Mouse (Mus musculus) embryonic facial prominence, embryonic 11.5 days (tissue): ENCODE measurements around the gene Krtap28-13. TPM values are rescaled to one million over a fixed set of nuclear protein-coding genes. Genes with fewer than 3 reads are reported as not detected.

ENCODE experiments used
- ATAC-seq: fragments of 200-750 bp; cut with Nextera tagmentation; replicated peaks from 2 replicates; pipeline ENCODE4 v1.8.0; 2017; ENCODE audit warnings: low read depth; ENCODE audit not compliant: insufficient number of reproducible peaks, low FRiP score, low TSS enrichment
- DNase-seq: peaks from one replicate; pipeline ENCODE4 v3.0.0-alpha.2; 2015; ENCODE audit warnings: low spot score
- H3K27ac ChIP-seq: fragments of 300-500 bp; sonication (generic); replicated peaks from 2 replicates; pipeline ENCODE4 v1.5.1; 2014; ENCODE audit warnings: mild to moderate bottlenecking, low read depth, low read length, control low read depth
- H3K27me3 ChIP-seq: fragments of 300-500 bp; sonication (generic); 2 replicates; pipeline ENCODE4 v1.6.1; 2014; ENCODE audit warnings: mild to moderate bottlenecking, low read length, moderate library complexity, mixed read lengths; ENCODE audit not compliant: control insufficient read depth, insufficient read depth
- H3K36me3 ChIP-seq: fragments of 300-500 bp; sonication (generic); replicated peaks from 2 replicates; pipeline ENCODE4 v1.6.1; 2014; ENCODE audit warnings: low read depth, mild to moderate bottlenecking, low read length, moderate library complexity, mixed read lengths; ENCODE audit not compliant: control insufficient read depth, insufficient read depth
- H3K4me1 ChIP-seq: fragments of 300-500 bp; sonication (generic); 2 replicates; pipeline ENCODE4 v1.6.1; 2014; ENCODE audit warnings: low read length, mixed read lengths; ENCODE audit not compliant: control insufficient read depth, insufficient read depth
- H3K4me2 ChIP-seq: fragments of 300-500 bp; sonication (generic); 2 replicates; pipeline ENCODE4 v1.6.1; 2014; ENCODE audit warnings: low read depth, mild to moderate bottlenecking, control low read depth, low read length, moderate library complexity
- H3K4me3 ChIP-seq: fragments of 300-500 bp; sonication (generic); 2 replicates; pipeline ENCODE4 v1.5.1; 2014; ENCODE audit warnings: low read depth, low read length, control low read depth
- H3K9ac ChIP-seq: fragments of 300-500 bp; sonication (generic); replicated peaks from 2 replicates; pipeline ENCODE4 v1.6.1; 2014; ENCODE audit warnings: mild to moderate bottlenecking, control low read depth, low read length
- H3K9me3 ChIP-seq: fragments of 300-500 bp; sonication (generic); replicated peaks from 2 replicates; pipeline ENCODE4 v1.6.1; 2016; ENCODE audit warnings: mild to moderate bottlenecking, low read length, inconsistent platforms, mixed read lengths; ENCODE audit not compliant: control insufficient read depth
- WGBS: fragments of 180-500 bp; shearing (Covaris S2); extraction: QIAGEN DNeasy Blood & Tissue Kit; methylation state at CpG from one replicate; pipeline ENCODE4 v1.1.7; 2014; 5-methylcytosine and 5-hydroxymethylcytosine counted together
- polyA plus RNA-seq: library from polyadenylated mRNA; unstranded; fragments of >200 nt; fragmentation: Nextera tagmentation; extraction: Ambion mirVana; gene quantifications from 2 replicates; pipeline ENCODE4 v1.2.1, GENCODE M21; 2014

Gene Krtap28-13
- polyA plus RNA-seq, 1 experiment from 2014 or later = not detected

DNA sequence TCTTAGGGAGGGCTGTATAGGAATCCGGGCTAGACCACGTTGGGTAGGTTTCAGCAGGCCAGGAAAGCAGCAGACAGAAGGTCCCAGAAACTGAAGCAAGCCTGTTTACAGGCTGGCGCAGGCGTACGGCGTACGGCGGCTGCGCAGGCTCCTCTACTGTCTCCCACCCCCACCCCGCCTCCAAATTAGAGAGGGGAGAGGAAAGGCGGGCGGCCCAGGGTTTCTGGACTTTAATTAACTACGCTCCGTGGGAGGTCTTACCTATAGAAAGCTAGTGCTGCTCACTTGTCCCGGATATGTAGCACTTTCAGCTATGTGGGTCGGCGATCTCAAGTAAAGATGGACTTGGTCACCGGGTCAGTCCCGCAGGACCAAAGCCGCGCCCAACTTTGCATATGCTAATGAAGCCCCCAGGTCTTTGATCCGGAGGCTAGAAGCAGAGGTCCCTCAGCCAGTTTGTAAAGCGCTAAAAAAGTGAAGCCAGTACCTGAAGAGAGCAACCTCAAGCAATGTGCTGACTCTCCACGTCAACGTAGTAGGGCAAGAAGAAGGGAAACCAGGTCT lies 22.5 kb upstream of the Krtap28-13 start, which contains the start of gene Slc19a3:
Gene Slc19a3 (minus strand): TSS at position 340 of the 564 bp plus-strand sequence.
- Histone ChIP-seq H3K9ac (peak within 1 kb of the TSS; percentile 50), H3K27ac (no peak within 1 kb of the TSS), H3K36me3 (no peaks in the 10 kb centered on the region), H3K4me2 (peak within 1 kb of the TSS; percentile 55), H3K4me1 (no peaks in the 10 kb centered on the region), H3K9me3 (no peaks in the 10 kb centered on the region), H3K27me3 (no peaks in the 10 kb centered on the region), H3K4me3 (peak within 1 kb of the TSS; percentile 41)
- DNase-seq (peak; percentile 70), ATAC-seq (peak; percentile 88)
- WGBS = under 1% methylated on average over 25 of the region's 25 CpGs

DNA sequence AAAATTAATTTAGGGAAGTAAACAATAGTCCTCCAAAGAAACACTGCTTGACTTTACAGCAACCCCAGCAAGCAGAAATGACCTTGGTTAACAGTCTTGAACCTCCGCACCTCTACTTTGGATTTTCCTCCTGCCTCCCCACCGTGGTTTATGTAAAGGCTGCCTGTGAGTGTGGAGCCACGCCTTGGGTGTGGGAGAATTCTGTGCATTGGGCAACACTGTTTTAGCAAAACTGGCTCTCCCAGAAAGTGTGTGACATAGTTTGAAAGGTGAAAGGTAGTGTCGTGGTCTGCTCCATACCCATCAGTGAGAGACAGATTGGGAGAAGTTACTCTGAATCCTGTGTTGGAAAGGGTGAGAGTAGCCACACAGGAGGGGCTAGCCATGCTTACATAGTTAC lies 21.6 kb upstream of the Krtap28-13 start:
- H3K9ac ChIP-seq = no peak overlapping the region
- no peak for ATAC-seq
- no peaks in the 10 kb centered on the region for H3K4me1 ChIP-seq
- H3K4me2 ChIP-seq = no peak overlapping the region
- no peaks in the 10 kb centered on the region for H3K27me3 ChIP-seq
- H3K27ac ChIP-seq = no peak overlapping the region
- no peaks in the 10 kb centered on the region for H3K9me3 ChIP-seq
- no peaks in the 10 kb centered on the region for H3K36me3 ChIP-seq
- 76% methylated on average over 4 of the region's 4 CpGs for WGBS
- no peak overlapping the region for H3K4me3 ChIP-seq
- no peak for DNase-seq

DNA sequence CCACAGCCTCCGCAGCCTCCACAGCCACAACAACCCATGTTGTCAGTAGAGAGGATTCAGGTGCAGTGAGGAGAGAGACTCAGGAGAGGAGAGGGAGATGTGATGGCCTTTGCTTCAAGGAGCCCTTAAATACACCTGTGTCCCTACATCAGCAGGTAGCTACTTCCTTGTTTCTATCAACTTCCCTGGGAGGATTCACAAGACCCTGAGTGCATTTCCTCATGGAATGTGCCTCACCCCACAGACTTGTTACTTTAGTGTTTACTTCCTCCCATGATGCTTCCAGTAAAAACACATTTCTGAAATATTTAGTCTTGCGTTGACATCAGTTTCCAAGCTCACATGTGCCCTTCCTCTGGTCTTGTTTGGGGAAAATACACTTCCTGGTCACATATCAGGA lies 18.4 kb upstream of the Krtap28-13 start, which contains the start of gene Krtap28-10:
Gene Krtap28-10 (minus strand): TSS at position 101 of the 400 bp plus-strand sequence.
- H3K9me3 ChIP-seq = no peaks in the 10 kb centered on the region
- no peak within 1 kb of the TSS for H3K4me2 ChIP-seq
- H3K9ac ChIP-seq = no peak within 1 kb of the TSS
- no peak for DNase-seq
- no peak for ATAC-seq
- no peak within 1 kb of the TSS for H3K27ac ChIP-seq
- no peaks in the 10 kb centered on the region for H3K4me1 ChIP-seq
- 96% methylated on average over 2 of the region's 2 CpGs for WGBS
- H3K36me3 ChIP-seq = no peaks in the 10 kb centered on the region
- H3K4me3 ChIP-seq = no peak within 1 kb of the TSS
- H3K27me3 ChIP-seq = no peaks in the 10 kb centered on the region

GRCm38 (mm10) chr1:83044882-83045427 lies 15.8 kb upstream of the Krtap28-13 start, which contains the start of gene Gm47969:
TSS of gene Gm47969 (plus strand) at chr1:83044932.
- Histone ChIP-seq H3K9me3 (no peaks in the 10 kb centered on the region), H3K4me2 (no peak within 1 kb of the TSS), H3K4me1 (no peaks in the 10 kb centered on the region), H3K9ac (no peak within 1 kb of the TSS), H3K36me3 (no peaks in the 10 kb centered on the region), H3K4me3 (no peak within 1 kb of the TSS), H3K27me3 (no peaks in the 10 kb centered on the region), H3K27ac (no peak within 1 kb of the TSS)
- WGBS = 96% methylated on average over 5 of the region's 5 CpGs
- DNase-seq = no peak
- ATAC-seq = no peak

GRCm38 (mm10) chr1:83058481-83058880 lies 2.2 kb upstream of the Krtap28-13 start:
- no peak for DNase-seq
- no peak overlapping the region for H3K9ac ChIP-seq
- H3K4me3 ChIP-seq = no peak overlapping the region
- H3K4me2 ChIP-seq = no peak overlapping the region
- H3K9me3 ChIP-seq = no peaks in the 10 kb centered on the region
- no peaks in the 10 kb centered on the region for H3K4me1 ChIP-seq
- WGBS = 41% methylated on average over 1 of the region's 1 CpGs
- ATAC-seq = no peak
- H3K27me3 ChIP-seq = no peaks in the 10 kb centered on the region
- no peaks in the 10 kb centered on the region for H3K36me3 ChIP-seq
- no peak overlapping the region for H3K27ac ChIP-seq

DNA sequence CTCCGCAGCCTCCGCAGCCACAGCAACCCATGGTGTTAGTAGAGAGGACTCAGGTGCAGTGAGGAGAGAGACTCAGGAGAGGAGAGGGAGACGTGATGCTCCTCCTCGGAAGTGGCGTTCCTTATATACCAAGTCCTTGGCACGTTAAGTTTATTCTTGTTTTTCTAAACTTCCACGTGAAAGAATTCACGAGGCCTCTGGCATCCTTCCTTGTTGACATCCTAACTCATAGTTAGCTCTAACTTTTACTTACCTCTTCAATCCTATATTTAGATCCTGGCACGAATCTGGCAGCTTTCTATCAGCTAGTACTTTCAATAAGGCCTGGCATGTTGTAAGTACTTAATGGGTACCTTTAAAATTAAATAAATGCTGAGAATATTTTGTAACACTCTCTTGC lies 1.5 kb upstream of the Krtap28-13 start, which contains the start of gene A030005K14Rik:
Gene A030005K14Rik (minus strand): TSS at position 101 of the 400 bp plus-strand sequence.
- ATAC-seq = no peak
- no peaks in the 10 kb centered on the region for H3K36me3 ChIP-seq

GRCm38 (mm10) chr1:83064851-83065250 lies 4.1 kb downstream of the Krtap28-13 start:
- H3K4me2 ChIP-seq = no peak overlapping the region
- no peak overlapping the region for H3K4me3 ChIP-seq
- no peak overlapping the region for H3K27ac ChIP-seq
- H3K9ac ChIP-seq = no peak overlapping the region
- no peaks in the 10 kb centered on the region for H3K4me1 ChIP-seq
- no peaks in the 10 kb centered on the region for H3K9me3 ChIP-seq
- ATAC-seq (no peak), DNase-seq (peak; percentile 71)
- H3K27me3 ChIP-seq = no peaks in the 10 kb centered on the region
- no peaks in the 10 kb centered on the region for H3K36me3 ChIP-seq
- 25% methylated on average over 3 of the region's 3 CpGs for WGBS

More for the DNA sequence above, 1.5 kb upstream of the Krtap28-13 start, which contains the start of gene A030005K14Rik:
- no peak for DNase-seq
- Histone ChIP-seq H3K9ac (no peak within 1 kb of the TSS), H3K27me3 (no peaks in the 10 kb centered on the region), H3K4me3 (no peak within 1 kb of the TSS), H3K4me2 (no peak within 1 kb of the TSS), H3K27ac (no peak within 1 kb of the TSS), H3K9me3 (no peaks in the 10 kb centered on the region), H3K4me1 (no peaks in the 10 kb centered on the region)
- WGBS = 96% methylated on average over 9 of the region's 9 CpGs

DNA sequence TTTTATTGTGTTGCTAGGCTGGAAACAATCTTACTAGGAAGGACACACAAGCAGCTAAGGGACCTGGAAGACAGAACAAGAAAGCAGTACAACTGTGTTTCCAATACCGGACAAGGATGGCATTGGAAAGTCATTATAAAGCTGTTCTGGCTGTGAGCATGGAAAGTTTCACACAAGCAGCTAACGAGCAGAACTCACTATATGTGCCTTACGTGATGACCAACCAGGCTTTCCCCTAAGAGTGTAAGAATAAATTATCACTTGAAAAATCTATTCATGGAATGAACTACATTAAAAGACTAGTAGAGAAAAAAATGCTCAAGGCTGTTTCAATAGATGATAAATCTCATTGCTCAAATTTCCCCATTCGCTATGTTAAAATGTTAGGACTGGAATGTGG lies 5.8 kb downstream of the Krtap28-13 start:
- ATAC-seq (no peak), DNase-seq (no peak)
- H3K36me3 ChIP-seq = no peaks in the 10 kb centered on the region
- H3K9me3 ChIP-seq = no peaks in the 10 kb centered on the region
- no peak overlapping the region for H3K9ac ChIP-seq
- no peak overlapping the region for H3K4me3 ChIP-seq
- H3K4me2 ChIP-seq = no peak overlapping the region
- H3K27me3 ChIP-seq = no peaks in the 10 kb centered on the region
- H3K4me1 ChIP-seq = no peaks in the 10 kb centered on the region
- 86% methylated on average over 4 of the region's 4 CpGs for WGBS
- H3K27ac ChIP-seq = no peak overlapping the region
